Comparison of ENCODE assay signal across 9 mouse cellular contexts in the genomic region with DNA sequence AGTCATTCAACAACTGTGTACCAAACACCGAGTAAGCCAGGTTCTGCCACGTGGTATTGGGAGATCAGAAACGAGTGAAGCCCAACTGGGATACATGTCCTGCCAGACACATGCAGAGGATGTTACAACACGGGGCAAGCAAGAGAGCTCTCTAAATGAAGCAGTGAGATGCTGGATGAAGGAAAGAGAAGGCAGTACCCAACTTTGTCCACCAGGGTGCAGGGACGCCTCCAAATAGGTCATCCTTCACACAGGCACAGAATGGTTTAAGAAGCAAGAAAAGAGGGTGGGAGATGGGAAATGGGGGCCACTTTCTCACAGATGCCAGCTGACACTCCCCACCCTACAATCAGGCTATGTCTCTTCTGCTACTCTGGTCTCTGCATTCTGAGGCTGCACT.
DNase-seq lines count a peak whose midpoint lies in the region; ATAC-seq and TF ChIP-seq lines count a peak whose summit lies in the region.
"Had no signal": no experiment of that assay in that cellular context is flagged by ENCODE, and none has a peak within 500 bp of the region (broad histone marks: within the 10 kb centered on the region; RNA-seq: fewer than 3 reads in every experiment).

No protein-coding gene starts in this region.

- no peak overlapping the region for H3K4me3 ChIP-seq in ES-Bruce4 (ENCODE audit: low read depth, low read length)
- H3K4me3 ChIP-seq in midbrain, postnatal 0 days (ENCODE audit: low read depth, low read length): no peak overlapping the region
- H3K4me3 ChIP-seq: liver, embryonic 15.5 days had no signal

- H3K36me3 ChIP-seq in ES-Bruce4 (ENCODE audit: control insufficient read depth, insufficient read depth, low read length, poor library complexity, severe bottlenecking): no peaks in the 10 kb centered on the region
- no peaks in the 10 kb centered on the region for H3K36me3 ChIP-seq in midbrain, postnatal 0 days (ENCODE audit: insufficient read depth, low read length)
- H3K36me3 ChIP-seq: liver, embryonic 15.5 days had no signal

- ATAC-seq in midbrain, postnatal 0 days (ENCODE audit: low FRiP score): peak; percentile 77

- no peak overlapping the region for H3K27ac ChIP-seq in ES-Bruce4 (ENCODE audit: insufficient read depth, low read length)
- no peak overlapping the region for H3K27ac ChIP-seq in midbrain, postnatal 0 days (ENCODE audit: low read depth, low read length)
- H3K27ac ChIP-seq: liver, embryonic 15.5 days had no signal

- H3K9me3 ChIP-seq in ES-Bruce4 (replicated peaks; ENCODE audit: control insufficient read depth, insufficient read depth, low read length, poor library complexity, severe bottlenecking): peaks cover 3% of the 10 kb centered on the region; the same call in 1 of the 2 replicates
- H3K9me3 ChIP-seq in midbrain, postnatal 0 days (ENCODE audit: low read length): no peaks in the 10 kb centered on the region
- H3K9me3 ChIP-seq: liver, embryonic 15.5 days had no signal

- TF ChIP-seq CTCF in ES-Bruce4 (IDR thresholded peaks at IDR 0.05; ENCODE audit: low read depth, low read length): peak; percentile 33
- TF ChIP-seq CTCF in midbrain, postnatal 0 days (IDR thresholded peaks at IDR 0.05): peak; percentile 89

- H3K4me2 ChIP-seq in midbrain, postnatal 0 days (ENCODE audit: low read depth, low read length, poor library complexity, severe bottlenecking): no peak overlapping the region
- H3K4me2 ChIP-seq: liver, embryonic 15.5 days had no signal

- no peaks in the 10 kb centered on the region for H3K4me1 ChIP-seq in ES-Bruce4 (ENCODE audit: control insufficient read depth, insufficient read depth, low read length)
- H3K4me1 ChIP-seq in midbrain, postnatal 0 days (ENCODE audit: insufficient read depth, low read length): no peaks in the 10 kb centered on the region
- H3K4me1 ChIP-seq: liver, embryonic 15.5 days had no signal

- TF ChIP-seq POLR2A in ES-Bruce4 (IDR thresholded peaks at IDR 0.05; ENCODE audit: insufficient read depth, low read length): no peak

- no peaks in the 10 kb centered on the region for H3K27me3 ChIP-seq in ES-Bruce4 (ENCODE audit: control insufficient read depth, insufficient read depth, low read length, poor library complexity, severe bottlenecking)
- no peaks in the 10 kb centered on the region for H3K27me3 ChIP-seq in midbrain, postnatal 0 days (ENCODE audit: insufficient read depth, low read length)
- H3K27me3 ChIP-seq: liver, embryonic 15.5 days had no signal

- no peak for TF ChIP-seq EP300 in ES-Bruce4 (IDR thresholded peaks at IDR 0.05; ENCODE audit: insufficient read depth, low read depth, low read length)

- peak; percentile 59 for DNase-seq in layer of hippocampus, adult 11-12 months (ENCODE audit: low spot score)
- no peak for DNase-seq in layer of hippocampus, postnatal 36 days
- DNase-seq in adipocyte (ENCODE audit: low spot score): peak; percentile 62
- peak; percentile 56 for DNase-seq in embryo, embryonic 11 days
- DNase-seq in kidney, postnatal 10 days: peak; percentile 66
- peak; percentile 64 for DNase-seq in midbrain, postnatal 0 days (ENCODE audit: low spot score)
- no peak for DNase-seq in ovary, postnatal 10 days (ENCODE audit: low spot score)

- no peak overlapping the region for H3K9ac ChIP-seq in ES-Bruce4 (ENCODE audit: low read depth, poor library complexity, severe bottlenecking)
- H3K9ac ChIP-seq in midbrain, postnatal 0 days (replicated peaks; ENCODE audit: low read length, poor library complexity, severe bottlenecking): no peak overlapping the region
- H3K9ac ChIP-seq: liver, embryonic 15.5 days had no signal

- WGBS in midbrain, postnatal 0 days: 36% methylated on average over 5 of the region's 5 CpGs

Comparison
In these comparisons a context has a peak if more than half of its experiments do, and no peak if none do; other contexts are left out.
1. DNase-seq: peak in layer of hippocampus, adult 11-12 months (single experiment), adipocyte (single experiment), embryo, embryonic 11 days (single experiment), kidney, postnatal 10 days (single experiment) and midbrain, postnatal 0 days (single experiment); none in layer of hippocampus, postnatal 36 days (0 of 2) and ovary, postnatal 10 days (single experiment).